27 mouse cellular contexts compared by ENCODE assay signal in genomic region chr8:117865014-117865413, GRCm38 (mm10).
DNase-seq lines count a peak whose midpoint lies in the region; ATAC-seq lines count a peak whose summit lies in the region.
"Had no signal": no experiment of that assay in that cellular context is flagged by ENCODE, and none has a peak within 500 bp of the region (broad histone marks: within the 10 kb centered on the region; RNA-seq: fewer than 3 reads in every experiment).

No protein-coding gene starts in this region.

- no peaks in the 10 kb centered on the region for H3K36me3 ChIP-seq in embryonic facial prominence, embryonic 14.5 days (ENCODE audit: control insufficient read depth, insufficient read depth, low read length)
- no peaks in the 10 kb centered on the region for H3K36me3 ChIP-seq in heart, embryonic 12.5 days
- H3K36me3 ChIP-seq: heart, embryonic 13.5 days; hindbrain, embryonic 15.5 days; intestine, embryonic 15.5 days; limb, embryonic 15.5 days; midbrain, embryonic 13.5 days; neural tube, embryonic 13.5 days had no signal

- no peak overlapping the region for H3K4me2 ChIP-seq in embryonic facial prominence, embryonic 14.5 days (ENCODE audit: low read depth, low read length)
- H3K4me2 ChIP-seq in heart, embryonic 12.5 days: no peak overlapping the region
- H3K4me2 ChIP-seq: heart, embryonic 13.5 days; hindbrain, embryonic 15.5 days; intestine, embryonic 15.5 days; limb, embryonic 15.5 days; lung, embryonic 14.5 days; midbrain, embryonic 13.5 days; neural tube, embryonic 13.5 days had no signal

- no peaks in the 10 kb centered on the region for H3K4me1 ChIP-seq in embryonic facial prominence, embryonic 14.5 days (ENCODE audit: control insufficient read depth, insufficient read depth, low read length)
- H3K4me1 ChIP-seq in heart, embryonic 12.5 days (replicated peaks): peaks cover 1% of the 10 kb centered on the region; the same call in 1 of the 2 replicates
- H3K4me1 ChIP-seq: intestine, embryonic 15.5 days; limb, embryonic 15.5 days had no signal

- intact Hi-C loops in left cerebral cortex, postnatal 14 days (cut with DNase I): loop anchor here (10.0 kb wide), 1 partner anchor 220 kb away; no protein-coding TSS in a partner anchor
- intact Hi-C loops in left cerebral cortex, postnatal 10 days (cut with DNase I): loop anchor here (10.0 kb wide), 1 partner anchor 220 kb away; no protein-coding TSS in a partner anchor

- ATAC-seq in embryonic facial prominence, embryonic 14.5 days (ENCODE audit: low read depth): 0 out of 2 replicates have a peak, but pooled peaks have one; percentile 33
- no peak for ATAC-seq in heart, embryonic 12.5 days (ENCODE audit: insufficient number of reproducible peaks, low FRiP score)
- ATAC-seq: intestine, embryonic 15.5 days; midbrain, embryonic 13.5 days had no signal

- WGBS in embryonic facial prominence, embryonic 14.5 days: 25% methylated on average over 6 of the region's 6 CpGs
- 29% methylated on average over 6 of the region's 6 CpGs for WGBS in heart, embryonic 12.5 days

- H3K27ac ChIP-seq in embryonic facial prominence, embryonic 14.5 days (replicated peaks; ENCODE audit: low read depth, low read length): no peak overlapping the region
- no peak overlapping the region for H3K27ac ChIP-seq in heart, embryonic 12.5 days (ENCODE audit: poor library complexity, severe bottlenecking)
- H3K27ac ChIP-seq: heart, embryonic 13.5 days; hindbrain, embryonic 15.5 days; intestine, embryonic 15.5 days; limb, embryonic 15.5 days; liver, embryonic 14.5 days; midbrain, embryonic 13.5 days; neural tube, embryonic 13.5 days had no signal

- no peak overlapping the region for H3K9ac ChIP-seq in embryonic facial prominence, embryonic 14.5 days (ENCODE audit: low read depth, low read length)
- no peak overlapping the region for H3K9ac ChIP-seq in heart, embryonic 12.5 days
- H3K9ac ChIP-seq: heart, embryonic 13.5 days; hindbrain, embryonic 15.5 days; intestine, embryonic 15.5 days; limb, embryonic 15.5 days; liver, embryonic 14.5 days; lung, embryonic 14.5 days; midbrain, embryonic 13.5 days; neural tube, embryonic 13.5 days had no signal

- no peaks in the 10 kb centered on the region for H3K27me3 ChIP-seq in embryonic facial prominence, embryonic 14.5 days (replicated peaks; ENCODE audit: control insufficient read depth, insufficient read depth, low read length)
- 0 out of 2 replicates have a peak, but pooled peaks cover 2% of the 10 kb centered on the region for H3K27me3 ChIP-seq in heart, embryonic 12.5 days (replicated peaks)
- H3K27me3 ChIP-seq: hindbrain, embryonic 15.5 days; intestine, embryonic 15.5 days; limb, embryonic 15.5 days had no signal

- DNase-seq in embryo, embryonic 10 days (ENCODE audit: low spot score): peak; percentile 17
- DNase-seq in embryo, embryonic 9.5 days (ENCODE audit: extremely low spot score): no peak
- DNase-seq in left cerebral cortex, postnatal 14 days (ENCODE audit: low spot score in 2 of 2): peak; percentile 9 to 20
- DNase-seq in left cerebral cortex, postnatal 10 days (ENCODE audit: extremely low spot score in 1 of 2, low spot score in 2 of 2): no peak
- peak; percentile 39 for DNase-seq in Muller cell, postnatal 12 days (ENCODE audit: inconsistent ontology term)
- peak; percentile 60 for DNase-seq in embryonic facial prominence, embryonic 14.5 days (ENCODE audit: low spot score)
- DNase-seq in cerebellum, adult 9-10 months: no peak
- DNase-seq: adrenal gland, postnatal 14 days; cerebellum, adult 11 months; gastrocnemius, postnatal 25 days; heart, adult 18-20 months; heart, postnatal 14 days; kidney, adult 9 months; kidney, postnatal 14 days; layer of hippocampus, postnatal 36 days; lung, embryonic 14.5 days; spleen, adult 18-20 months; thymus, postnatal 14 days had no signal

- H3K9me3 ChIP-seq in embryonic facial prominence, embryonic 14.5 days (ENCODE audit: control insufficient read depth, low read length): no peaks in the 10 kb centered on the region
- H3K9me3 ChIP-seq in heart, embryonic 12.5 days (replicated peaks): no peaks in the 10 kb centered on the region
- H3K9me3 ChIP-seq: heart, embryonic 13.5 days; hindbrain, embryonic 15.5 days; intestine, embryonic 15.5 days; limb, embryonic 15.5 days; midbrain, embryonic 13.5 days; neural tube, embryonic 13.5 days had no signal

- H3K4me3 ChIP-seq in embryonic facial prominence, embryonic 14.5 days (ENCODE audit: low read depth, low read length): no peak overlapping the region
- H3K4me3 ChIP-seq in heart, embryonic 12.5 days: no peak overlapping the region
- H3K4me3 ChIP-seq: heart, embryonic 13.5 days; hindbrain, embryonic 15.5 days; intestine, embryonic 15.5 days; limb, embryonic 15.5 days; midbrain, embryonic 13.5 days; myocyte; neural tube, embryonic 13.5 days had no signal

Comparison
In these comparisons a context has a peak if more than half of its experiments do, and no peak if none do; other contexts are left out.
1. DNase-seq: peak in embryo, embryonic 10 days (single experiment), left cerebral cortex, postnatal 14 days (2 of 2), Muller cell, postnatal 12 days (single experiment) and embryonic facial prominence, embryonic 14.5 days (single experiment); none in embryo, embryonic 9.5 days (single experiment), left cerebral cortex, postnatal 10 days (0 of 2) and cerebellum, adult 9-10 months (single experiment).